Mouse (Mus musculus): ENCODE data around the gene Zkscan8. TPM values are rescaled to one million over a fixed set of nuclear protein-coding genes. Genes with fewer than 3 reads are reported as not detected.
"Not testable (repeated sequence)": the region's sequence is repeated elsewhere in the genome, so short reads cannot be mapped to it uniquely, and the experiment has no call there.

Gene Zkscan8
- polyA plus RNA-seq, 1 experiment from 2014 or later, result 1.2 TPM

DNA sequence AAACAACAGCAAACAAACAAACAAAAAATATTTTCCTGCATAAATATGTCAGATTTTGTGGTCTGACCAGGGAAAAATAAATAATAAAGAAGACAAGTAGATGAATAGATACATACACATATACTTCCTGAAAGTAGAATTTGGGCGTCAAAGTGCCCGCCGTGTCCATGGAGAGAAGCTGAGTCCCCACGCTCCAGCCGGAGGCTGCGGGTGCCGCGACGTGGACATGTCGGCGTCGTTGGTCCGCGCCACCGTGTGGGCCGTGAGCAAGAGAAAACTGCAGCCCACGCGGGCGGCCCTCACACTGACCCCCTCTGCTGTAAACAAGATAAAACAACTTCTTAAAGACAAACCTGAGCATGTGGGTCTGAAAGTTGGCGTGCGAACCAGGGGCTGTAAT is 35.8 kb downstream of the Zkscan8 start, which contains the start of gene AK157302:
AK157302 (plus strand) TSS at position 144 of the 400 bp plus-strand sequence.
- no peaks in the 10 kb centered on the region for H3K27me3 ChIP-seq (ENCODE audit: control insufficient read depth, insufficient read depth, low read depth, low read length)
- H3K4me2 ChIP-seq (ENCODE audit: low read depth, low read length), result no peak within 1 kb of the TSS
- WGBS (ENCODE audit: insufficient replicate concordance), result 89% methylated on average over 21 of the region's 21 CpGs
- no peak within 1 kb of the TSS for H3K4me3 ChIP-seq (ENCODE audit: low read depth, low read length)
- H3K9ac ChIP-seq (ENCODE audit: low read depth, low read length), result no peak within 1 kb of the TSS
- no peaks in the 10 kb centered on the region for H3K36me3 ChIP-seq (ENCODE audit: control insufficient read depth, insufficient read depth)
- no peaks in the 10 kb centered on the region for H3K4me1 ChIP-seq (ENCODE audit: control insufficient read depth, low read depth, low read length)
- ATAC-seq (ENCODE audit: low read depth), result no peak
- no peak within 1 kb of the TSS for H3K27ac ChIP-seq (ENCODE audit: low read length)
- no peaks in the 10 kb centered on the region for H3K9me3 ChIP-seq (replicated peaks; ENCODE audit: control insufficient read depth, low read length)

GRCm38 (mm10) chr13:21492847-21493246 is 38.1 kb downstream of the Zkscan8 start:
- Histone ChIP-seq H3K27ac (ENCODE audit: low read length) (no peak overlapping the region), H3K27me3 (ENCODE audit: control insufficient read depth, insufficient read depth, low read depth, low read length) (no peaks in the 10 kb centered on the region), H3K4me3 (ENCODE audit: low read depth, low read length) (no peak overlapping the region), H3K9me3 (replicated peaks; ENCODE audit: control insufficient read depth, low read length) (no peaks in the 10 kb centered on the region), H3K4me1 (ENCODE audit: control insufficient read depth, low read depth, low read length) (no peaks in the 10 kb centered on the region), H3K9ac (ENCODE audit: low read depth, low read length) (no peak overlapping the region), H3K36me3 (ENCODE audit: control insufficient read depth, insufficient read depth) (no peaks in the 10 kb centered on the region), H3K4me2 (ENCODE audit: low read depth, low read length) (no peak overlapping the region)
- ATAC-seq (ENCODE audit: low read depth), result no peak
- WGBS (ENCODE audit: insufficient replicate concordance), result 78% methylated on average over 5 of the region's 5 CpGs

DNA sequence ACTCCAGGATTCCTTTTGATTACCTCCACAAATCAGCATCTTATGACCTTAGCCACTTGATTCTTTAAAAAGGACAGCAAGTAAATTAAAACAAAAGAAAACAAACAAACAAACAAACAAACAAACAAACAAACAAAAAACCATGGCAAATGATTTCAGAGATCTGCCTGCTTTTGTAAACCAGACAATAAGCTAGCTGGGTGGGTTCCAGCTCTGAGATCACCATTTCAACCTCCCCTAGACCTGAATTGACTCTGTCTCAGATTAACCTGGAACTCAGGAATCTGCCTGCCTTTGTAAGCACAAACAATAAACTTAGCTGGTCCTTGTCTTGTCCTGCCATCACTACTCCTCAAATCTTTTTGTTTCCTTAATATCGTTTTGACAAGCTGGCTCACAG is 44.0 kb downstream of the Zkscan8 start:
- Histone ChIP-seq H3K4me3 (ENCODE audit: low read depth, low read length) (no peak overlapping the region), H3K27me3 (ENCODE audit: control insufficient read depth, insufficient read depth, low read depth, low read length) (no peaks in the 10 kb centered on the region), H3K9ac (ENCODE audit: low read depth, low read length) (no peak overlapping the region), H3K4me1 (ENCODE audit: control insufficient read depth, low read depth, low read length) (no peaks in the 10 kb centered on the region), H3K27ac (ENCODE audit: low read length) (no peak overlapping the region), H3K36me3 (ENCODE audit: control insufficient read depth, insufficient read depth) (no peaks in the 10 kb centered on the region), H3K9me3 (replicated peaks; ENCODE audit: control insufficient read depth, low read length) (no peaks in the 10 kb centered on the region), H3K4me2 (ENCODE audit: low read depth, low read length) (no peak overlapping the region)
- 68% methylated on average over 1 of the region's 1 CpGs for WGBS (ENCODE audit: insufficient replicate concordance)
- ATAC-seq (ENCODE audit: low read depth), result no peak

DNA sequence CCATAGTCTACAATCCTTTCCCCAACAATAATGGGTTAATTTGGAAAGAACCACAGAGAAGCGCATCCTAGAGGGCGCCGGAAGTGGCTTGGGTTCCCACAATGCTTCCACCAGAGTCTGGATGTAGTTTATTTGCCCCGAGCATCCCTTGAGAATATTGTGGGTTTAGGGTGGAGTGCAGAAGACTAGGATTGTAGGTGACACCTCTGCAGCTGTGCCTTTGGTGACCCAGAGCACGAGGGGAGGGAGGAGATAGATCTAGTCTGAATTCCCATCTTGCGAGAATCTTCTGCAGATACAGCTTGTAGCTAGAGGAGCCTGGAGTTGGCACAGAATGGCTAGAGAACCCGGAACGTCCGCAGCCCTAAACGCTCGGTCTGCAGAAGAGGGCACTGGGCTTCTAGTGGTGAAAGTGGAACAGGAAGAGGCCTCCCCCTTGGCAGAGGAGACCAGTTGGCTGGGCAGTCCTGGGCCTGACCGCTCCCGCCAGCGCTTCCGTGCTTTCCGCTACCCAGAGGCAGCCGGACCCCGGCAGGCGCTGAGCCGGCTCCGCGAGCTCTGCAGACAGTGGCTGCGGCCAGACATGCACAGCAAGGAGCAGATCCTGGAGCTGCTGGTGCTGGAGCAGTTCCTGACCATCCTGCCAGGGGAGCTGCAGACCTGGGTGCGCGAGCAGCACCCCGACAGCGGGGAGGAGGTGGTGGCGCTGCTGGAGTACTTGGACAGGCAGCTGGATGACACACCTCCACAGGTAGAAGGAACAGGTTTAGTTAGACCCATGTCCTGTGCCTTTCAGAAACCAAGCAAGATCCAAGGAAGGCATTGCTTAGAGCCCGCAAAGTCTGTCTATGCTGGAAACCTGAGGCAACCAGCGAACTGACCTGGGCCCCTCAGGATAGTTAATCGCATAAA is 51.9 kb downstream of the Zkscan8 start, which contains the start of the genes Zkscan4 and Gm10065:
Zkscan4 (plus strand) TSS at position 149 of the 912 bp plus-strand sequence.
Gm10065 (minus strand) TSS at position 683 of the 912 bp plus-strand sequence.
- not testable (repeated sequence) for H3K9me3 ChIP-seq (replicated peaks; ENCODE audit: control insufficient read depth, low read length); H3K36me3 ChIP-seq (ENCODE audit: control insufficient read depth, insufficient read depth); H3K27ac ChIP-seq (ENCODE audit: low read length); H3K4me1 ChIP-seq (ENCODE audit: control insufficient read depth, low read depth, low read length); H3K27me3 ChIP-seq (ENCODE audit: control insufficient read depth, insufficient read depth, low read depth, low read length)
- H3K4me2 ChIP-seq (ENCODE audit: low read depth, low read length), result peak within 1 kb of the TSS; percentile 62
- H3K9ac ChIP-seq (ENCODE audit: low read depth, low read length), result peak within 1 kb of the TSS; percentile 34; the same call in 1 of the 2 replicates
- H3K4me3 ChIP-seq (ENCODE audit: low read depth, low read length), result peak within 1 kb of the TSS; percentile 61
- ATAC-seq (ENCODE audit: low read depth), result peak; percentile 45
- 4% methylated on average over 30 of the region's 31 CpGs for WGBS (ENCODE audit: insufficient replicate concordance)

- Histone ChIP-seq H3K4me3 (ENCODE audit: low read depth, low read length) (no peak overlapping the region), H3K4me2 (ENCODE audit: low read depth, low read length) (no peak overlapping the region), H3K27ac (ENCODE audit: low read length) (no peak overlapping the region), H3K9ac (ENCODE audit: low read depth, low read length) (no peak overlapping the region), H3K9me3 (replicated peaks; ENCODE audit: control insufficient read depth, low read length) (no peaks in the 10 kb centered on the region), H3K36me3 (ENCODE audit: control insufficient read depth, insufficient read depth) (no peaks in the 10 kb centered on the region), H3K4me1 (ENCODE audit: control insufficient read depth, low read depth, low read length) (peaks cover 12% of the 10 kb centered on the region), H3K27me3 (ENCODE audit: control insufficient read depth, insufficient read depth, low read depth, low read length) (no peaks in the 10 kb centered on the region; the same call in 1 of the 2 replicates)
- ATAC-seq (ENCODE audit: low read depth), result no peak
- WGBS (ENCODE audit: insufficient replicate concordance), result 23% methylated on average over 4 of the region's 4 CpGs
Measured at GRCm38 (mm10) chr13:21472427-21472826, 58.5 kb downstream of the Zkscan8 start.

- Histone ChIP-seq H3K9me3 (replicated peaks; ENCODE audit: control insufficient read depth, low read length) (no peaks in the 10 kb centered on the region), H3K4me2 (ENCODE audit: low read depth, low read length) (peak overlapping the region; percentile 99), H3K4me3 (ENCODE audit: low read depth, low read length) (no peak overlapping the region), H3K4me1 (ENCODE audit: control insufficient read depth, low read depth, low read length) (peaks cover 12% of the 10 kb centered on the region), H3K36me3 (ENCODE audit: control insufficient read depth, insufficient read depth) (no peaks in the 10 kb centered on the region), H3K9ac (ENCODE audit: low read depth, low read length) (peak overlapping the region; percentile 9; the same call in 1 of the 2 replicates), H3K27ac (ENCODE audit: low read length) (no peak overlapping the region), H3K27me3 (ENCODE audit: control insufficient read depth, insufficient read depth, low read depth, low read length) (peaks cover 3% of the 10 kb centered on the region; the same call in 1 of the 2 replicates)
- no peak for ATAC-seq (ENCODE audit: low read depth)
- WGBS (ENCODE audit: insufficient replicate concordance), result 14% methylated on average over 9 of the region's 9 CpGs
Measured at GRCm38 (mm10) chr13:21469097-21469496, 61.8 kb downstream of the Zkscan8 start.

- H3K4me2 ChIP-seq (ENCODE audit: low read depth, low read length), result peak within 1 kb of the TSS; percentile 99
- no peaks in the 10 kb centered on the region for H3K9me3 ChIP-seq (replicated peaks; ENCODE audit: control insufficient read depth, low read length)
- H3K27ac ChIP-seq (ENCODE audit: low read length), result peak within 1 kb of the TSS; percentile 66
- no peaks in the 10 kb centered on the region for H3K36me3 ChIP-seq (ENCODE audit: control insufficient read depth, insufficient read depth)
- H3K4me3 ChIP-seq (ENCODE audit: low read depth, low read length), result peak within 1 kb of the TSS; percentile 80
- WGBS (ENCODE audit: insufficient replicate concordance), result 1% methylated on average over 54 of the region's 54 CpGs
- H3K4me1 ChIP-seq (ENCODE audit: control insufficient read depth, low read depth, low read length), result peaks cover 12% of the 10 kb centered on the region
- ATAC-seq (ENCODE audit: low read depth), result peak; percentile 100
- peaks cover 3% of the 10 kb centered on the region; the same call in 1 of the 2 replicates for H3K27me3 ChIP-seq (ENCODE audit: control insufficient read depth, insufficient read depth, low read depth, low read length)
- H3K9ac ChIP-seq (ENCODE audit: low read depth, low read length), result peak within 1 kb of the TSS; percentile 84
Measured at GRCm38 (mm10) chr13:21468061-21469019, 62.6 kb downstream of the Zkscan8 start, which contains the start of gene Nkapl. Gene Nkapl, minus strand, starts transcription at chr13:21468509.

- no peak overlapping the region for H3K4me3 ChIP-seq (ENCODE audit: low read depth, low read length)
- H3K27ac ChIP-seq (ENCODE audit: low read length), result no peak overlapping the region
- no peak for ATAC-seq (ENCODE audit: low read depth)
- WGBS (ENCODE audit: insufficient replicate concordance), result 78% methylated on average over 10 of the region's 10 CpGs
- no peak overlapping the region for H3K9ac ChIP-seq (ENCODE audit: low read depth, low read length)
- H3K36me3 ChIP-seq (ENCODE audit: control insufficient read depth, insufficient read depth), result no peaks in the 10 kb centered on the region
- peaks cover 3% of the 10 kb centered on the region; the same call in 1 of the 2 replicates for H3K27me3 ChIP-seq (ENCODE audit: control insufficient read depth, insufficient read depth, low read depth, low read length)
- no peaks in the 10 kb centered on the region for H3K9me3 ChIP-seq (replicated peaks; ENCODE audit: control insufficient read depth, low read length)
- peaks cover 12% of the 10 kb centered on the region for H3K4me1 ChIP-seq (ENCODE audit: control insufficient read depth, low read depth, low read length)
- no peak overlapping the region; the same call in 1 of the 2 replicates for H3K4me2 ChIP-seq (ENCODE audit: low read depth, low read length)
Measured at GRCm38 (mm10) chr13:21467336-21467735, 63.6 kb downstream of the Zkscan8 start.

Measured in liver, embryonic 16.5 days (tissue).